Mouse (Mus musculus) inflammation-experienced regulatory T-cells, adult 6 months (primary cell): Measurements from ENCODE around the gene Tex19.2. TPM values are rescaled to one million over a fixed set of nuclear protein-coding genes. Genes with fewer than 3 reads are reported as not detected.
A peak's percentile ranks its signal among the peaks of the same experiment; 100 is the strongest.
"Not testable (repeated sequence)": the region's sequence is repeated elsewhere in the genome, so short reads cannot be mapped to it uniquely, and the experiment has no call there.

Experiments
- ATAC-seq: one replicate; pipeline ENCODE4 v1.8.0; 2017
- polyA plus RNA-seq, 3 experiments: library from polyadenylated mRNA; unstranded; fragments of 100-300 nt; shearing (Covaris generic); gene quantifications; one replicate each; pipeline ENCODE4 v1.2.1; 2017

The Tex19.2 gene
- polyA plus RNA-seq, 3 experiments from 2014 or later, result not detected

GRCm38 (mm10) chr11:121111051-121111450 lies 7.4 kb downstream of the Tex19.2 start:
- no peak for ATAC-seq

- ATAC-seq, result no peak
Observed at GRCm38 (mm10) chr11:121109986-121110385, 8.5 kb downstream of the Tex19.2 start.

- ATAC-seq, result no peak
Observed at GRCm38 (mm10) chr11:121108061-121108460, 10.4 kb downstream of the Tex19.2 start.

- ATAC-seq, result not testable (repeated sequence)
Observed at GRCm38 (mm10) chr11:121107242-121107641, 11.2 kb downstream of the Tex19.2 start.

- ATAC-seq, result no peak
Observed at GRCm38 (mm10) chr11:121101124-121101805, 17.2 kb downstream of the Tex19.2 start.

GRCm38 (mm10) chr11:121100692-121101091 lies 17.8 kb downstream of the Tex19.2 start:
- ATAC-seq, result peak; percentile 68

GRCm38 (mm10) chr11:121099762-121100161 lies 18.7 kb downstream of the Tex19.2 start:
- no peak for ATAC-seq

GRCm38 (mm10) chr11:121092606-121093585 lies 25.6 kb downstream of the Tex19.2 start:
- no peak for ATAC-seq

GRCm38 (mm10) chr11:121090943-121091342 lies 27.5 kb downstream of the Tex19.2 start:
- ATAC-seq, result no peak

GRCm38 (mm10) chr11:121089756-121090546 lies 28.5 kb downstream of the Tex19.2 start:
- ATAC-seq, result no peak

GRCm38 (mm10) chr11:121088997-121089396 lies 29.5 kb downstream of the Tex19.2 start:
- ATAC-seq, result no peak

- ATAC-seq, result no peak
Observed at GRCm38 (mm10) chr11:121086296-121086695, 32.2 kb downstream of the Tex19.2 start.

- no peak for ATAC-seq
Observed at GRCm38 (mm10) chr11:121085181-121085580, 33.3 kb downstream of the Tex19.2 start.

- ATAC-seq, result peak; percentile 92
Observed at GRCm38 (mm10) chr11:121082857-121083500, 35.5 kb downstream of the Tex19.2 start.

GRCm38 (mm10) chr11:121082250-121082649 lies 36.2 kb downstream of the Tex19.2 start:
- peak; percentile 15 for ATAC-seq

GRCm38 (mm10) chr11:121081120-121081519 lies 37.4 kb downstream of the Tex19.2 start, which contains the start of gene Sectm1a:
TSS of gene Sectm1a (minus strand) at chr11:121081220.
- ATAC-seq, result no peak

GRCm38 (mm10) chr11:121080330-121080729 lies 38.1 kb downstream of the Tex19.2 start:
- ATAC-seq, result no peak

GRCm38 (mm10) chr11:121075655-121076054 lies 42.8 kb downstream of the Tex19.2 start:
- ATAC-seq, result no peak

GRCm38 (mm10) chr11:121069662-121070061 lies 48.8 kb downstream of the Tex19.2 start:
- not testable (repeated sequence) for ATAC-seq

- no peak for ATAC-seq
Observed at GRCm38 (mm10) chr11:121067895-121068294, 50.6 kb downstream of the Tex19.2 start.
